Mouse (Mus musculus): ENCODE measurements around the gene Fcgr4. TPM values are rescaled to one million over a fixed set of nuclear protein-coding genes. Genes with fewer than 3 reads are reported as not detected.

Fcgr4 gene
- polyA plus RNA-seq, 1 experiment from 2014 or later, result 0.66 TPM

- Histone ChIP-seq H3K9ac (peak overlapping the region; percentile 75), H3K27ac (peak overlapping the region; percentile 89), H3K9me3 (no peaks in the 10 kb centered on the region), H3K27me3 (peaks cover 7% of the 10 kb centered on the region; the same call in 1 of the 2 replicates), H3K4me3 (peak overlapping the region; percentile 97), H3K4me1 (peaks cover 8% of the 10 kb centered on the region; the same call in 1 of the 2 replicates), H3K36me3 (no peaks in the 10 kb centered on the region), H3K4me2 (peak overlapping the region; percentile 59)
- ATAC-seq (ENCODE audit: borderline replicate concordance, extremely low read depth, low FRiP score, low TSS enrichment), result peak; percentile 87
- WGBS, result under 1% methylated on average over 47 of the region's 47 CpGs
These were observed 19.4 kb downstream of the Fcgr4 start for GRCm38 (mm10) chr1:171037861-171038721.

GRCm38 (mm10) chr1:171039135-171039534 lies 20.4 kb downstream of the Fcgr4 start:
- H3K4me1 ChIP-seq, result peaks cover 8% of the 10 kb centered on the region; the same call in 1 of the 2 replicates
- H3K4me3 ChIP-seq, result no peak overlapping the region
- no peaks in the 10 kb centered on the region for H3K9me3 ChIP-seq
- no peaks in the 10 kb centered on the region for H3K36me3 ChIP-seq
- no peak overlapping the region; the same call in 1 of the 2 replicates for H3K4me2 ChIP-seq
- H3K27ac ChIP-seq, result no peak overlapping the region
- H3K9ac ChIP-seq, result no peak overlapping the region
- H3K27me3 ChIP-seq, result peaks cover 7% of the 10 kb centered on the region; the same call in 1 of the 2 replicates
- 75% methylated on average over 6 of the region's 6 CpGs for WGBS
- ATAC-seq (ENCODE audit: borderline replicate concordance, extremely low read depth, low FRiP score, low TSS enrichment), result no peak

GRCm38 (mm10) chr1:171039880-171040279 lies 21.2 kb downstream of the Fcgr4 start:
- no peak overlapping the region for H3K4me3 ChIP-seq
- H3K4me2 ChIP-seq, result no peak overlapping the region
- no peaks in the 10 kb centered on the region for H3K36me3 ChIP-seq
- H3K27ac ChIP-seq, result no peak overlapping the region
- peaks cover 8% of the 10 kb centered on the region; the same call in 1 of the 2 replicates for H3K4me1 ChIP-seq
- no peaks in the 10 kb centered on the region for H3K9me3 ChIP-seq
- H3K9ac ChIP-seq, result no peak overlapping the region
- 68% methylated on average over 7 of the region's 7 CpGs for WGBS
- no peak for ATAC-seq (ENCODE audit: borderline replicate concordance, extremely low read depth, low FRiP score, low TSS enrichment)
- peaks cover 7% of the 10 kb centered on the region; the same call in 1 of the 2 replicates for H3K27me3 ChIP-seq

GRCm38 (mm10) chr1:171043594-171044153 lies 25.0 kb downstream of the Fcgr4 start:
- Histone ChIP-seq H3K36me3 (no peaks in the 10 kb centered on the region), H3K27me3 (no peaks in the 10 kb centered on the region), H3K27ac (peak overlapping the region; percentile 92; the same call in 1 of the 2 replicates), H3K9ac (no peak overlapping the region), H3K4me1 (peaks cover 5% of the 10 kb centered on the region; the same call in 1 of the 2 replicates), H3K4me3 (peak overlapping the region; percentile 67), H3K4me2 (peak overlapping the region; percentile 55), H3K9me3 (no peaks in the 10 kb centered on the region)
- WGBS, result 66% methylated on average over 3 of the region's 3 CpGs
- ATAC-seq (ENCODE audit: borderline replicate concordance, extremely low read depth, low FRiP score, low TSS enrichment), result no peak

GRCm38 (mm10) chr1:171044365-171045078 lies 25.8 kb downstream of the Fcgr4 start:
- ATAC-seq (ENCODE audit: borderline replicate concordance, extremely low read depth, low FRiP score, low TSS enrichment), result peak; percentile 95
- WGBS, result under 1% methylated on average over 33 of the region's 33 CpGs
- peak overlapping the region; percentile 92 for H3K27ac ChIP-seq
- peak overlapping the region; percentile 55 for H3K4me2 ChIP-seq
- no peaks in the 10 kb centered on the region for H3K36me3 ChIP-seq
- peak overlapping the region; percentile 45 for H3K9ac ChIP-seq
- peaks cover 5% of the 10 kb centered on the region; the same call in 1 of the 2 replicates for H3K4me1 ChIP-seq
- no peaks in the 10 kb centered on the region for H3K27me3 ChIP-seq
- H3K4me3 ChIP-seq, result peak overlapping the region; percentile 67
- no peaks in the 10 kb centered on the region for H3K9me3 ChIP-seq

- Histone ChIP-seq H3K27me3 (no peaks in the 10 kb centered on the region), H3K4me2 (peak overlapping the region; percentile 55), H3K4me1 (peaks cover 5% of the 10 kb centered on the region; the same call in 1 of the 2 replicates), H3K9ac (peak overlapping the region; percentile 34; the same call in 1 of the 2 replicates), H3K9me3 (no peaks in the 10 kb centered on the region), H3K4me3 (peak overlapping the region; percentile 67), H3K27ac (no peak overlapping the region), H3K36me3 (no peaks in the 10 kb centered on the region)
- no peak for ATAC-seq (ENCODE audit: borderline replicate concordance, extremely low read depth, low FRiP score, low TSS enrichment)
- 4% methylated on average over 14 of the region's 14 CpGs for WGBS
These were observed 26.4 kb downstream of the Fcgr4 start for GRCm38 (mm10) chr1:171045079-171045465.

GRCm38 (mm10) chr1:171046501-171046900 lies 27.8 kb downstream of the Fcgr4 start:
- Histone ChIP-seq H3K4me1 (peaks cover 5% of the 10 kb centered on the region; the same call in 1 of the 2 replicates), H3K27ac (no peak overlapping the region), H3K4me2 (no peak overlapping the region), H3K27me3 (no peaks in the 10 kb centered on the region), H3K9ac (no peak overlapping the region), H3K9me3 (no peaks in the 10 kb centered on the region), H3K36me3 (no peaks in the 10 kb centered on the region), H3K4me3 (no peak overlapping the region)
- WGBS, result 73% methylated on average over 3 of the region's 3 CpGs
- ATAC-seq (ENCODE audit: borderline replicate concordance, extremely low read depth, low FRiP score, low TSS enrichment), result no peak

GRCm38 (mm10) chr1:171049263-171049662 lies 30.5 kb downstream of the Fcgr4 start:
- H3K4me1 ChIP-seq, result peaks cover 5% of the 10 kb centered on the region; the same call in 1 of the 2 replicates
- H3K27me3 ChIP-seq, result no peaks in the 10 kb centered on the region
- H3K9me3 ChIP-seq, result no peaks in the 10 kb centered on the region
- no peak overlapping the region for H3K27ac ChIP-seq
- no peak overlapping the region for H3K4me2 ChIP-seq
- H3K9ac ChIP-seq, result no peak overlapping the region
- H3K36me3 ChIP-seq, result no peaks in the 10 kb centered on the region
- 65% methylated on average over 10 of the region's 10 CpGs for WGBS
- ATAC-seq (ENCODE audit: borderline replicate concordance, extremely low read depth, low FRiP score, low TSS enrichment), result no peak
- no peak overlapping the region for H3K4me3 ChIP-seq

- 56% methylated on average over 7 of the region's 7 CpGs for WGBS
- H3K36me3 ChIP-seq, result no peaks in the 10 kb centered on the region
- H3K4me2 ChIP-seq, result no peak overlapping the region
- H3K9me3 ChIP-seq, result no peaks in the 10 kb centered on the region
- H3K27me3 ChIP-seq, result no peaks in the 10 kb centered on the region
- H3K27ac ChIP-seq, result no peak overlapping the region
- no peak for ATAC-seq (ENCODE audit: borderline replicate concordance, extremely low read depth, low FRiP score, low TSS enrichment)
- no peak overlapping the region for H3K9ac ChIP-seq
- no peaks in the 10 kb centered on the region for H3K4me1 ChIP-seq
- H3K4me3 ChIP-seq, result no peak overlapping the region
These were observed 32.1 kb downstream of the Fcgr4 start for GRCm38 (mm10) chr1:171050774-171051173.

- Histone ChIP-seq H3K9ac (no peak overlapping the region), H3K4me1 (no peaks in the 10 kb centered on the region), H3K4me3 (no peak overlapping the region), H3K27me3 (no peaks in the 10 kb centered on the region), H3K27ac (no peak overlapping the region), H3K9me3 (no peaks in the 10 kb centered on the region), H3K36me3 (no peaks in the 10 kb centered on the region), H3K4me2 (no peak overlapping the region)
- WGBS, result 82% methylated on average over 6 of the region's 6 CpGs
- ATAC-seq (ENCODE audit: borderline replicate concordance, extremely low read depth, low FRiP score, low TSS enrichment), result no peak
These were observed 34.6 kb downstream of the Fcgr4 start for GRCm38 (mm10) chr1:171053305-171053704.

GRCm38 (mm10) chr1:171057253-171057652 lies 38.5 kb downstream of the Fcgr4 start:
- H3K4me2 ChIP-seq, result no peak overlapping the region
- no peak overlapping the region for H3K27ac ChIP-seq
- H3K9ac ChIP-seq, result no peak overlapping the region
- no peaks in the 10 kb centered on the region for H3K9me3 ChIP-seq
- H3K4me3 ChIP-seq, result no peak overlapping the region
- no peaks in the 10 kb centered on the region for H3K27me3 ChIP-seq
- WGBS, result 66% methylated on average over 5 of the region's 5 CpGs
- ATAC-seq (ENCODE audit: borderline replicate concordance, extremely low read depth, low FRiP score, low TSS enrichment), result no peak
- H3K36me3 ChIP-seq, result no peaks in the 10 kb centered on the region
- H3K4me1 ChIP-seq, result peaks cover 22% of the 10 kb centered on the region
